Mouse (Mus musculus) cerebellum, adult 9-11 months (tissue): ENCODE results near the gene Orai1.
"Not testable (repeated sequence)": the region's sequence is repeated elsewhere in the genome, so short reads cannot be mapped to it uniquely, and the experiment has no call there.

ENCODE experiments used
- DNase-seq: peaks from one replicate; pipeline ENCODE4 v3.0.0; 2022

Gene Orai1

DNA sequence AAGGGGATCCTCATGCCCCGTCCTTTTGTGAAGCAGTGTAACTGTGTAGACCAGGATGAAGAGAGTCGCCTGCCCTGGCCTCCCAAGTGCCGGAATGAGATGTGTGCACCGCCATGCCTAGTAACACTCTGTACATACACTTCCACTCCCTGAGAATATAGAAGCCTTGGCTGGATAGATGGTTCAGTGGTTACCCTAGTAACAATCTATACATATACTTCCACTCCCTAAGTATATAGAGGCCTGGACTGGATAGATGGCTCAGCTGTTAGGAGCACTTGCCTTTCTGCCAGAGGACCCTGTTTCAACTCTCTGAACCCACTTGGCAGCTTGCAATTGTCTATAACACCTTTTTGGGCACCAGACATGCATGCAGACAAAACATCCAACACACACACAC is 20.2 kb downstream of the Orai1 start:
- no peak for DNase-seq

DNA sequence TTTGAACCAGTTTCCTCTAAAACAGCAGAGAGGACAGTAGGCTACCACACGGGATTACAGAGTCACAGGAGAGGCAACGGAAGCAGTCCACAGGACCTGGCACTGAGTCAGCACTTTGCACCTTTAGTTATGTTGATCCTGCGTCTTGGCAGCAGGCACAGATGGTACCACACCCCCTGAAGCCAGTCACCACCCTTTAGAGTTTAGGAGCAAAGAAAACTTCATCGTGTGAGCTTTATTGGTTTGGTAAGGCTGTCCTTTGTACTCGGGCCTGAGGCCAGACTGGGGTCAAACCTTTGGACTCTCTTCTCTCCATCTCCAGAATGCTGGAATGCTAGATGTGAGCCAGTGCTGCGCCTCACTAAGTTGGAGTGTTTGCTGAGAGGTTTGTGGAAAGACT is 20.7 kb downstream of the Orai1 start:
- no peak for DNase-seq

DNA sequence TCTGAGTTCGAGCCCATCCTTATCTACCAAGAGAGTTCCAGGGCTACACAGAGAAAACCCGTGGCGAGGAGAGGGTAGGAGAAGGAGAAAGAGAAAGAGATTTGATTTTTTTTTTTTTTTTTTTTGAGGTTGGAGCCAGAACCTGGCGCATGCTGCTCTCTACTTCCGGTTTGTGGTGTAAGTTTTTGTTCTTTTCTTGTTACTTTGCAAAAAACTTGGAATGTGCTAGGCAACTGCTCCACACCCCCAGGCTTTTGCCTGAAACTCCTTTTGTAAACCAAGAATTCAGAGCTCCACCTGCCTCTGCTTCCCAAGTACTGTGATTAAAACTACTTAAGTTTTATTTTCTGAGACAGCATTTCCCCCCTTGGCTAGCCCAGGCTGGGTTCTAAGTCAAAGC is 23.2 kb downstream of the Orai1 start:
- no peak for DNase-seq

DNA sequence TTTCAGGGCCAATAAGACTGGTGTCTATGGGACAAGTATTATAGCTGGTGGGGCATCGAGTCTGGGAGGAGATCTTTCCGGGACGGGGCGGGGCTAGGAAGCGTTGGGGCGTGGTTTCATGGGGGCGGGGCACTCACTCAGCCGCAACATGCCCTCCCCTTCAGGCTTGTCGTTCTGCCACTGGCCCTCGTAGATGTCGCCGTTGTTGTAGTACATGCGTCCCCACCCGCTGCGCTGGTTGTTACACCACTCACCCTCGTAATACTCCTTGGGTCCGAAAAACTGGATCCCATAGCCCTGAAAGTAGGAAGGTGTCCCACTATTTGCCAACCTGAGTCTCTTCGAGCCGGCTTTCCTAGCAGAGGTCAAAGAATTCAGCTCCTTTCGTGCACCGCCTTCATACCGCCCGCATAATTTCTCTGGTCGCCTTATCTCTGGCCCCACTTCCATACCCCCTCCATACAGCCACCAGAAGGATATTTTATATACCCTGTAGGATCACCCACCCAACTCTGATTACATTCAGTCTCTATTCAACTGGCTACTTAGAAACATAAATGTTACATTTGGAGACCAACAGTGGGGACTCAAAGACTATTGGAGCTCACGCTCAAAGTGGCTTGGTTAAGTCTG is 24.4 kb downstream of the Orai1 start:
- DNase-seq = no peak

DNA sequence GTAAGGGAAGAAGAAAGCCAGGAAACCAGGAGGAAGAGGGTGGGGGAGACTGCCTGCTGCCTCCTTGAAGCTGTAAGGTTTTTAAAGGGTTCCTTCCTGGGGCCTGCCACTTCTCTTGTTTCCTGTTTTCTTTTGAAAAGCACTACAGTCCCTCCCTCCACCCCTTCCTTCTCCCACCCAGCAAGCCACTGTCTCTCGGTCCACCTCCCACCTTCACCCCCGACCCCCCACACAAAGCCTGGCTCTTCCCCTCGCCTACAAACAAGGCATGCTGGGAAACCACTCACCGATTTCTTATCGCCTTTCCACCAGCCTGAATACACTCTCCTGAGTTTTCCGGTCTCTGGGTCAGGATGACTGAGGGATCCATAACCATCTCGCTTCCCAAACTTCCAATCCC is 25.9 kb downstream of the Orai1 start:
- DNase-seq = no peak

DNA sequence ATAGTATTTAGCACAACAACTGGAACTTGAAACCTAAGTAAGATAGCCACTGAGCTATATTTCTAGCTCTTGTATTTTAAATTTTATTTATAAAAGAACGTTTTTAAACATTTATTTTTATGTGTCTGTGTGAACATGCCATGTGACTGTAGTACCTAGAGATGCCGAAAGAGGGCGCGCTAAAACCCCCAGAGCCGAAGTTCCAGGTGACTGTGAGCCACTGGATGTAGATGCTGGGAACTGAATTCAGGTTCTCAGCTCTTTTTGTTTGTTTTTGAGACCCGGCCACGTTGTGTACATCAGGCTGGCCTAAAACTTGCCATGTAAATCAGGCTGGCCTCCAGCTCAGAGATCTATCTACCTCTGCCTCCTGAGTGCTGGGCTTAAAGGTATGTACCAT is 29.0 kb downstream of the Orai1 start:
- DNase-seq = no peak

DNA sequence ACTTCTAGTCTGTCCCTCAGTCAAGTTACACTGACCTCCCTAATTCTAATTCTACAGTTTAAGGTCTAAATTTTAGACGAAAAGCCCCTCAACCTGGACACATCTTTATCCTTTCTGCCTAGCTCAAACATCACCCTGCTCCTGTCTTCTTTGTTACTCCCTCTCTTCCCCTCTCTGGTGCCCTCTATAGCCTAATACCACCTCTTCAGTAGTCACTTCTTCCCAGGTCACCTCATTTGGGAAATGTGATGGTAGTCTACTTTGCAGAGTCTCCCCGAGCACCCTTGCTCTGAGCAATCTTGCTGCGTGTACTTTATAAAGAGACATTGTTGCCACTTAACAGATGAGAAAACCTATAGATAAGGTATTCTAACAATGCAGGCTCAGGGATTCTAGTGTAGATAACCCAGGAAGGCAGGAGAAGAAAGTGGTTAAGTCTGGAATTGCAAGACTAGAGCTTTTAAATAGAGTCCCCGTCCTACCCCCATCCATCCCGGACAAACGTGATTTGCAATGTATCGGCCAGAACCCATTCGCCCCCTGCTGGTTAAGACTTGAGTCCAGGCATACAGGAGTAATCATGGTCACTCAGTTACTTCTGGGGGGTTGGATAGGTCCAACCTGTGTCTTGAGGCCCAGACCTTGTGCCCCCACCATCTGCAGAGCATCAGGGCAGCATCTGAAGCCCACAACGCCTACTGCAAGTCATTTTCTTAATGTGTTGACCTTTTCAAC is 30.9 kb downstream of the Orai1 start:
- no peak for DNase-seq

DNA sequence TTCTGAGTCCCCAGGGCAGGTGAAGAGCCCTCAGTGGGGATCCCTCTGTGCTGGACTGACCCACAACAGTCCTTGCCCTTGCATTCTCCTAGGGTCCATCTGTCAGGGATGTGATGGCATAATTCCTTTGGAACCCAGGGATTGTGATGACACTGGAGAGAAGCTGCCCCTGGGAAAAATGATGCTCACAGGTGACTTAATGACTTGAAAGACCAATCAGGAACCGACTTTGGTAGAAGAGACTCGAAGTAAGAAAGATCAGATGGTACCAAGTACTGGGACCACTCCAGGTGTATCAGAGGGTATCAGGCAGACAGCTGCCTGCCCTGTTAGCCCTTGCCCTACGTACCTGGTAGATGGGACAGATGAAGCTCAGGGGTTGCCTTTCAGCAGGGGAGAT is 32.0 kb downstream of the Orai1 start, which contains the start of gene Morn3:
Morn3 (minus strand) TSS at position 101 of the 400 bp plus-strand sequence.
- no peak for DNase-seq

DNA sequence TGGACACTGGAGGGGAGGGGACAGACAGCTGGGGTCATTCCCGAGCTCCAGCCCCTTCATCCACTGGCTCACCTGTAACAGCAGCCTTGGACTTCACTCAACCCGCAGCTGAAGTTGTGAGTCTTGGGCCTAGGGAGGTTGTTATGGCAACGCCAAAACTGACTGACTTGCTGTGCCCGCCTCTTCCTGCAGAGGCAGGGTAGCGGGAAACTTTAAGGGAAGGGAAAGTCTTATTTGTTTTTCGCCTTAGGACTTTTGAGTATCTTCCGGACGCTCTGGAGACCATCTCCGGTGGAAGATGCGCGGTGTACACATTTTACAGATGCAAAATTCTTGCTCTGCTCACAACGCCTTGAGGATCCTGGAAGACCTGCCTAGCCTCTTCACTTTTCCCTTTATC is 34.4 kb downstream of the Orai1 start:
- no peak for DNase-seq

DNA sequence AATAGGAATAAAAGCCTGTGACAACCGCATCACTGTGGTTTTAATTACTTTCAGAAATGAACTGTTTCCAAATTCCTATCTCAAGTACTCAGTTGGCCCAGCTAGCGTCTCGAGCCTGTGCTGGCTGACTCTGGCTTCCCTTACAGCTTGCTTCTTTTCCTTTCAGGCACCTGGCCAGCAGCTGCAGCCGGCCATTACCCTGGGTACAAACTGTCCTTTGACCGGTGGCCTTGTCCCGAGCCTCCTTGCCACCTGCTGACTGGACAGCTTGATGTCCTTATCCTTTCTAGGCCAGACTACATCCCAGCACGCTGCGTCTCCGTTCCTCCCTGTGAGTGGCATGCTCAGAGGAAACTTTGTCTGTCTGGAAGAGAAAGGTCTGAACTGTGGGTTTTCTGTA is 36.0 kb downstream of the Orai1 start:
- peak; percentile 45 for DNase-seq

DNA sequence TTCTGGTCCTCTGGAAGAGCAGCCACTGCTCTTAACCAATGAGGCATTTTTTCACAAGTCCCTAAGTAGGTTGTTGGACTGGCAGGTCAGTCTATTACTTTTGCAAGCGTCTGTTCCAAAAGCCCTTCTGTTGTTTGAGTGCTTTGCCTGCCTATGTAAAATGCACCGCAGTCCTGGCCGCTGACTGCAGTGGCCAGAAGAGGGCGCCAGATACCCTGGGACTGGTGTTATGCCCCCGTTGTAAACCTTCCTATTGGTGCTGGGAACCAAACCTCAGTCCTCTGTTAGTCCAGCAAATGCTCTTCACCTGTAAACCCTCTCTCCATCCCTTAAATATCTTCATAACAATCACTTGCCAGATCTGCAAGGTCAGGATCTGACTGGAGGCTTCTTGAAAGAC is 36.9 kb downstream of the Orai1 start:
- DNase-seq = no peak

DNA sequence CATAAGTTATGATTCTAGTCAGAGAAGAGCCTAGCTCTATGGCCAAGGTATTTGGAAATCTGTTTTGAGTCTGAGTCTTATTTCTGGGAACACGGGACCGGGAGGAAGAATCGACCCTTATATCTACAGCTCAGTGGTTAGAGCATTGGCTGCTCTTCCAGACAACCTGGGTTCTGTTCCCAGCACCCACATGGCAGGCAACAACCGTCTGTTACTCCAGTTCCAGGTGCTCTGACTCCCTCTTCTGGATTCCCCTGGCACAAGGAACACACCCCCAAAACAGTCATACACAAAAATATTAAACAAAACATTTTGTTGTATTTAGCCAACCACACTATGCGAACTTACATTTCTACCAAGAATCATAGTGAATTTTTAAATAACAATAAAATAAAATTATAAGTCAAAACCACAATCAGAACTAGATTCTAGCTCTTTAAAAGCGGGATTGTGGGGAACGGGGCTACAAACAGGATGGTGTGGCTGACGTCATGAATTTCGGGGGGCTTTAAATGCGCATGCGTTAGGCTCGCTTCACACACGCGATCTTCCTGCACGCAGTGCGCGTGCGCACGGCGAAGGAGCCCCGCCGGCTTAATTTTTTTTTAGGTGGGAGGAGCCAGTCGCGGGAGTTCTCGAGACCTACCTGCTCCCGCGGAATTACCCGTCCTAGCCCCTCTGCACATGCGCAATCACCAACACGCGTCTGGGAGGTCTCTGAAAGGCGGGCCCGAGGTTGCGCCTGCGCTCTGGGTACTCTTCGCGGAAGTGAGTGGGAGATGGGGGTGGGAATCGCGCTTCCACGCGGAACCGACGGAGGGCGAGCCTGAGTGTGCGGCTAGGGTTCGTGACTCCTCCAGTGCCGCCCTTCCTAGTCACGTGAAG is 42.7 kb downstream of the Orai1 start:
- DNase-seq = peak; percentile 100

DNA sequence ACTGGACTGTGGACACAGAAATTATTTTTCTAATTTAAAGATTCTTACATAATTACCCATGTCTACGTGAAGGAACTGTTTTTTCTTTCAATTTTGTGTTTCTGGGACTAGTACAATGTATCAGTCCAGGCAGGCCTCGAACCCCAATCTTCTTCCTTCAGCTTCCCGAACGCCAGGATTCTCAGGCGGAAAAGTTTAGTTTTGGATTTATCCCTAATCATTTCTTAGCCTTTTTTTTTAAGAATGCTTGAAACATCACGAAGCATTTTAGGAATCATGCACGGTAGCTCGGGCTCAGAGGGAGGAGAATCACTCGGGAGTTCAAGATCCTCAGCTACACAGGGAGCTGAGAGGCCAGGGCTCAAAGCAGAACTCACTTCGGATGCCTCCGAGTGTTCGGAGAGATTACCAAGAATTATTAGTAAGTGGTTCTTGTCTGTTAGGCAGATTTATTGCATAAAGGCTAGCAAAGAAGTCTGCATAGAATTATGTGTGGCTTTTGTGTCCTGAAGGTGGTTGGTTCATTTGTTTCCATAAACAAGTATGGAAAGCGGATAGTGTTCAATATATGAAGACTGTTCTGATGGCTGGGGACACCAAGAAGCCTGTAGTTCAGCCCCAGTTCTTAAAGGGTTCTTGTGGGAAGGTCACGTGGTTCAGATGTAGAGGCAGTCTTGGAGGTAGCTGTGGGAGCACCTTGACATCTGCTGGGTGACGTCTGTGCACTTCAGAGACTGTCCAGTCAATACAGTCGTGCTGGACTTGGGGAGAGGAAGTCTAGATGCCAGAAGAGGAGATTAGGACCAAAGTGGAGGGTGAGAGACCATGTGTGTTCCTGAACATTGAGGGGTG is 43.6 kb downstream of the Orai1 start:
- no peak for DNase-seq

DNA sequence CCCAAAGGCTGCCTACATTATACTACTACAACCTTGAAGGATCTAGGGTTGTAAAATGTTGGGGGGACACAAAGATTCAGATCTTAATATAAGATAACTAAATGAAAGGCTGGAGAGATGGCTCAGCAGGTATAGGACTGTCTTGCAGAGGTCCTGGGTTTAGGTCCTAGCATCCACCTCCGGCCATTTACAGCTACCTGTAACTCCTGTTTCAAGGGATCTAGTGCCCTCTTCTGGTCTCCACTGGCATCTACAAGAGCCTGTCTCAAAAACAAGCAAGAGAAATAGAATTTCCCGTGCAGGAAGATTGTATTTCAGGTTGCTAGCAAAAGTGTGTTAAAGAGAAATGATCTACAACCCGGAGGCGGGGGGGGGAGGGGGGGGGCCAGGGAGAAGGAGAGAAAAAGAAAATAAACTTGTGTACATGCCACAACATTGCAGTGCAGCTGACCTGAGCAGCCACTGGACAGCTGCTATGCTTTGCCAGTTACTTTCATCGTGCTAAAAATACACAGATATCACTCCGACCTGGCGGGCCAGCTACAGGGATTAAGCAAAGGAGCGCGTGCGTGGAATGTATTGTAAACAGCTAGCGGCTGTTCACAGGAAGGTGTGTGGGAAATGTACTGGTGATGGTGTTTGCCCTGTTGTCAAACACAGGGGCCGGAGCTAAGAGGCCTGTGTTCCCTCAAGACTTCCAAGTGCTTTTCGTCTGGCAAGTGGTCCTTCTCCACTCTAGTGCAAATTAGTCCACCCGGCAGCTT is 45.1 kb downstream of the Orai1 start:
- DNase-seq = no peak

DNA sequence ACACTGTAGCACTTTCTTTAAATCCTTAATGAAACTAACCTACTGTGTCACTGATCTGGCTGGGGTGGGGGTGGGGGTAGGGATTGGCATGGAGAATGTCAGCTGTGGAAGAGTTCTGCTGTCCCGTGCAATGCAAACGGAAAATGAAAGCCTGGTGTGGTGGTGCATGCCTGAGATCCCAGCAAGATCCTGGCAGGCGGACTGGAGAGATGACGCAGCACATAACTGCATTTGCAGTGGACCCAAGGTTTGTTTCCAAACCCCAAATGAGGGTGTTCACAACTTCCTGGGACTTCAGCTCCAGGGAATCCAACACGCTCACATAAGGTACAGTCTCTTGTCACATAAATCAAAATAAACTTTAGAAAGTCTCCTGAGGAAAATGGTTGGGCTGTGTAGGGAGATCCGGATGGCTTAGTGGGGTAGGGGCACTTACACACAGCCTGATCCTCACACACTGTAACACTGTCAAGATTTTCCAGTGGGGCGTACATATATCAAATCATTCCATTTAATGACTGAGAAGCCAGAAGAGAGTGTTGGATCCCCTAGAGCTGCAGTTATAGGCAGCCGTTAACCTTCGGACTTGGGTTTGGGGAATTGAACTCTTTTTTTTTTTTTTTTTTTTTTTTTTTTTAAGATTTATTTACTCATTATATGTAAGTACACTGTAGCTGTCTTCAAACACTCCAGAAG is 46.0 kb downstream of the Orai1 start:
- DNase-seq = no peak

DNA sequence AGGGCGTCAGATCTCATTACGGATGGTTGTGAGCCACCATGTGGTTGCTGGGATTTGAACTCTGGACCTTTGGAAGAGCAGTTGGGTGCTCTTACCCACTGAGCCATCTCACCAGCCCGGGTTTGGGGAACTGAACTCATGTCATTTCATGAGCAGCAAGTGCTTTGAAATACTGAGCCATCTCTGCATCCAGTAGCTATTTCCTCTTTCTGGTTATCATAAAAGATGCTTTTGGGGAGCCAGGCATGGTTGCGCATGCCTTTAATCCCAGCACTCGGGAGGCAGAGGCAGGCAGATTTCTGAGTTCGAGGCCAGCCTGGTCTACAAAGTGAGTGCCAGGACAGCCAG is 46.5 kb downstream of the Orai1 start:
- not testable (repeated sequence) for DNase-seq

DNA sequence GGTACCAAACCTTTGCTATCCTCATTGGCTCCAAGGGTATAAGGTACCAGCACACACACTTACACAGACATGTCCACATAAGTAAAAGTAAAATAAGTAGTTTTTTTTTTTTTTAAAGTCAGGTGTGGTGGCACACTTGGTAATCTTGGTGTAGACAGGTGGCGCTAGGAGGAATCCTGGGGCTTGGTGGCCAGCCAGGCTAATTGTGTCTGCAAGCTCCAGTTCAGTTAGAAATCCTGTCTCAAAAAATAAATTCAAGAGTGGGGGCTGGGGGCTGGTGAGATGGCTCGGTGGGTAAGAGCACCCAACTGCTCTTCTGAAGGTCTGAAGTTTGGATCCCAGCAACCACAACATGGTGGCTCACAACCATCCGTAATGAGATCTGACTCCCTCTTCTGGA is 48.3 kb downstream of the Orai1 start:
- DNase-seq = no peak

DNA sequence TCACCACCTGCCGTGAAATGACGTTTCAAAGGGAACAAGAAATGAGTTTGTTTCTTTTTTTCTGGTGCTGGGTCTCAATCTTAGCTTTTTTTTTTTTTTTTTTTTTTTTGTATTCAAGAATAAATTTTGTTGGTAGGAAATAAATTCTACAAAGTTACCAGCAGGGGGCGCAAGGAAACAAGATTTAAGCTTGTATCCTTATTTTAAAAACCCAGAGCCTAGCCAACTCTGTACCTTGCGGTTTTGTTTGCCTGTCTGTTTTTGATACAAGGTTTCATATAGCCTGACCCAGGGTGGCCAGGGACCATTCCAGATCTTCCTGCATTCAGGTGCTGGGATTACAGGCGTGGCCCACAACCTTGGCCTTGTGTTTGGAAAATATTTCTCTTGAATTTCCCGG is 49.3 kb downstream of the Orai1 start:
- peak; percentile 78 for DNase-seq

DNA sequence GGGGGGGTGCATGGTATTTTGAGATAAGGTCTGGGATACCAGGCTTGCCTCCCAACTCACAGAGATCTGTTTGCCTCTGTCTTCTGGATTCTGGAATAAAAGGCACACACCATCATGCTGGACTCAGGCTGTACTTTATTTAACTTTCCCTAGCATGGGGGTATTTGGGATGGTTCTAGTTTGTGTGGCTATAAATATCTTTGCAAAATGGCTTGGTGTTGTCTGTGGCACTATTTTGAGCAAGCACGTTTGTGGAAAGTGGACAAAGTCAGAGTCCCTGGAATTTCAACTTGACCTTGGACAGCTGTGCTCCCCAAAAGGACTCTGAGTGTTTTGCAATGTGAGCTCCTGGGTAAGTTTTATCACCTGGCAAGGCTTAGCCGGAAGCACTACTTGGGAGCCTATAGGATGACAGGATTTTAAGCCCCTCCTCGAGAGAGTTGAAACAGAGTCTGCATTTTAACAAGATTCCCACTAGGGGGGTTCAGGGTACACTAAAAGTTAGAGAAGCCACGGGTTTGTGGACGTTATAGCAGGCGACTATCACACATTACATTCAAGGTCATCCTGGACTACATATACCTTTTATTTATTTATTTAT is 52.6 kb downstream of the Orai1 start:
- no peak for DNase-seq

DNA sequence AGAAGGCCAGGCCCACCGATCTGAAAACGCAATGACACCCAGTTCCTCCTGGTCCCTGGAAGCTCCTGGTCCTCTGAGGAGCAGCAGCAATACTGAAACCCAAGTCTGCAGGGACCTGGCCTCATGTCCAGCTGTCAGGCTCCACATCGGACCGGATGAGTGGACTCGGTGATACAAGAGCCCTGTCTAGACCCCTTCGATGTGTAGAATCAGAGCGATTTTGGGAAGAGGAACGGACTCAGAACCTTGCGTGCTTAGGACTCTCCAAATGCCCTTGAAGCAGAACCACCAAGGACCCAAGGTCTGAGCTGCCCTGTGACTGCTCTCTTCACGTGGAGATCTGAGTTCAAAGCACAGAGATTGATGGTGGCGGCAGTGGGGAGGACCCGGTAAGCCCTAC is 53.2 kb downstream of the Orai1 start, which contains the start of gene Tmem120b:
Tmem120b (plus strand) TSS at position 301 of the 400 bp plus-strand sequence.
- no peak for DNase-seq

DNA sequence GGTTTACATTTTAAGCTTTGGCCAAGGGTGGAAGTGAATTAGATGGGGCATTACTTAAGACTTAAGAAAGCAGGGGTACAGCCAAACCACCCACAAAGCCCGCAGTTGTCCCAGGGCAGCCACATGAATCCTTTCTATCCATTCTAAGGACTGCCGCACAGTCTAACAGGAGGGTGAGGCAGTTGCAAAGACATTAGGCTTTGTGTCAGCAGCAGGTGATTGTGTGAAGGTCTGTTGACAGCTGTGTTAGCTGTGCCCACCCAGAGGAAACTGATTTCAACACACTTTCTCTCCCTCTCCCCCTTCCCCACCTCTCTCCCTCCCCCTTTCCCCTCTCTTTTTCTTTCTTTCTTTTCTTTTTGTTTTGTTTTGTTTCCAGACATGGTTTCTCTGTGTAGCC is 53.8 kb downstream of the Orai1 start:
- DNase-seq = no peak
